Mouse (Mus musculus): ENCODE data around the gene Grm4.

Gene Grm4

GRCm38 (mm10) chr17:27521303-27521702, at the start of gene Grm4:
TSS of gene Grm4 (minus strand) at chr17:27521403.
- DNase-seq (ENCODE audit: low spot score) = no peak

GRCm38 (mm10) chr17:27568228-27568627, 47.0 kb upstream of the Grm4 start:
- no peak for DNase-seq (ENCODE audit: low spot score)

- DNase-seq (ENCODE audit: low spot score) = no peak
Measured at GRCm38 (mm10) chr17:27565942-27566267, 44.7 kb upstream of the Grm4 start.

GRCm38 (mm10) chr17:27565163-27565941, 44.1 kb upstream of the Grm4 start, which contains the start of gene AI413582:
TSS of gene AI413582 (minus strand) at chr17:27565756.
- peak; percentile 98 for DNase-seq (ENCODE audit: low spot score)

- no peak for DNase-seq (ENCODE audit: low spot score)
Measured at GRCm38 (mm10) chr17:27564391-27565162, 43.4 kb upstream of the Grm4 start.

- no peak for DNase-seq (ENCODE audit: low spot score)
Measured at GRCm38 (mm10) chr17:27563771-27564244, 42.6 kb upstream of the Grm4 start.

- no peak for DNase-seq (ENCODE audit: low spot score)
Measured at GRCm38 (mm10) chr17:27561809-27562526, 40.8 kb upstream of the Grm4 start.

- DNase-seq (ENCODE audit: low spot score) = no peak
Measured at GRCm38 (mm10) chr17:27560926-27561480, 39.8 kb upstream of the Grm4 start.

GRCm38 (mm10) chr17:27559596-27559995, 38.4 kb upstream of the Grm4 start:
- DNase-seq (ENCODE audit: low spot score) = no peak

GRCm38 (mm10) chr17:27558845-27559244, 37.6 kb upstream of the Grm4 start:
- DNase-seq (ENCODE audit: low spot score) = no peak

- DNase-seq (ENCODE audit: low spot score) = no peak
Measured at GRCm38 (mm10) chr17:27557927-27558661, 36.9 kb upstream of the Grm4 start.

- DNase-seq (ENCODE audit: low spot score) = no peak
Measured at GRCm38 (mm10) chr17:27557181-27557926, 36.2 kb upstream of the Grm4 start.

GRCm38 (mm10) chr17:27556315-27557011, 35.3 kb upstream of the Grm4 start, which contains the start of gene Hmga1:
TSS of gene Hmga1 (plus strand) at chr17:27556497.
- DNase-seq (ENCODE audit: low spot score) = peak; percentile 65

GRCm38 (mm10) chr17:27555512-27556172, 34.4 kb upstream of the Grm4 start:
- no peak for DNase-seq (ENCODE audit: low spot score)

- DNase-seq (ENCODE audit: low spot score) = no peak
Measured at GRCm38 (mm10) chr17:27555075-27555511, 33.9 kb upstream of the Grm4 start.

GRCm38 (mm10) chr17:27554062-27554960, 33.1 kb upstream of the Grm4 start:
- no peak for DNase-seq (ENCODE audit: low spot score)

GRCm38 (mm10) chr17:27552215-27553201, 31.3 kb upstream of the Grm4 start:
- no peak for DNase-seq (ENCODE audit: low spot score)

Data from ovary, postnatal 14 days (tissue).